Mouse (Mus musculus): ENCODE data around the gene Ston2. TPM values are rescaled to one million over a fixed set of nuclear protein-coding genes. Genes with fewer than 3 reads are reported as not detected.

Ston2 gene
- polyA plus RNA-seq, 1 experiment from 2014 or later, result 6.8 TPM

DNA sequence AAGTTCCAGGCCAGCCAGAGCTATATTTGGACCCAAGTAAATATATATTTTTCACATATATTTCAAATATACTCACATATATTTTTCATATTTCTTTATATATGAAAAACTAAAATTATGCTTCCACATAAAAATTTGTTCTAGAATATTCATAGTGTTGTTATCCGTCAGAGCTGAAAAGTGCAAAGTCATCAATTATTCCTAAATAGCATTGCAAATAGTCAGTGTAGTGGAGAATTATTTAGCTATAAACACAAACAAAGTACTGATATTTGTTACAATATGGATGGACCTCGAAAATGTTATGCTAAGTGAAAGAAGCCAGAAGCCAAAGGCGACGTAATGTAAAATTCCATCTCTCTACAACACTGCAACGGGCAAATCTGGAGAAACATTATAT, 6.8 kb downstream of the Ston2 start:
- no peaks in the 10 kb centered on the region for H3K9me3 ChIP-seq
- H3K27ac ChIP-seq (replicated peaks), result no peak overlapping the region
- no peak for ATAC-seq (ENCODE audit: low read depth)
- H3K4me2 ChIP-seq, result no peak overlapping the region
- H3K36me3 ChIP-seq, result no peaks in the 10 kb centered on the region
- no peak overlapping the region for H3K4me3 ChIP-seq
- peaks cover 18% of the 10 kb centered on the region for H3K4me1 ChIP-seq (replicated peaks)
- WGBS, result 89% methylated on average over 5 of the region's 5 CpGs
- no peaks in the 10 kb centered on the region; the same call in 1 of the 2 replicates for H3K27me3 ChIP-seq
- H3K9ac ChIP-seq, result no peak overlapping the region

DNA sequence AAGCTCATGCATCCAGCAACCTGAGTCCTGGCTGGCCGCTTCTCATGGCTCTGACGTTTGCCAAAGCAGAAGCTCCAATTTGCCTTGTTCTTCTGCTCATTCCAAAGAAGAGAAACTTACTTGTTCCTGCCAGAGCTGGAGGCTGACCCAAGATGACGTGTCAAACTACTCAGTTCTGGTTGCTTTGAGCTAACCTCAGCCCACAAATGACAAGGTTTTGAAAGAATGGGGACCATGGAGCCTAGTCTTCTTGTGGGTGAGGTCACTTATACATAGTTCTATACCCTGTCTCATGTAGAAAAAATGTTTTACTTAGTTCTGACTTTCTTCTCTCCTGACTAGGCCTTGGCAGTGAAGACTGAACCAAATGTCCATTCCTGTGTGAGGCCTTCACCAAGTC, 7.7 kb downstream of the Ston2 start:
- Histone ChIP-seq H3K9ac (no peak overlapping the region), H3K27ac (replicated peaks) (no peak overlapping the region), H3K36me3 (no peaks in the 10 kb centered on the region), H3K4me1 (replicated peaks) (peaks cover 18% of the 10 kb centered on the region), H3K27me3 (no peaks in the 10 kb centered on the region; the same call in 1 of the 2 replicates), H3K9me3 (no peaks in the 10 kb centered on the region), H3K4me3 (no peak overlapping the region), H3K4me2 (no peak overlapping the region)
- WGBS, result 79% methylated on average over 3 of the region's 3 CpGs
- ATAC-seq (ENCODE audit: low read depth), result no peak

DNA sequence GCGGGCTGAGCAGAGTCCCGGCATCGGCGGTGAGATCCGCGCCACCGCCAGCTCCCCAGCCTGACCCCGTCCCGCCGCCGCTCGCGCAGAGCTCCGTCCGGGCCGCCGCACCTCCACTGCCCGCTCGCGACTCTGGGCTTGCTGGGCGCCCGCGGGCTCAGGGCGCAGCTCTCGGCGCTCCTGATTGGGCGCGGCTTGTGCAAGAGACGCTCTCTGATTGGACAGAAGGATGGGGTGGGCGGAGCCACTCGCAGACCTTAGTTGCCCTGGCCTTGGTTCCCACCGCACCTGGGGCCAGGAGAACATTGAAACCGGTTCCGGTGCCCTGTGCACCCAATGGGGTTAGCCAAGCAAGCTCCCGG, 9.2 kb downstream of the Ston2 start:
- H3K27ac ChIP-seq (replicated peaks), result peak overlapping the region; percentile 59; the same call in 1 of the 2 replicates
- peak overlapping the region; percentile 73 for H3K4me3 ChIP-seq
- H3K27me3 ChIP-seq, result no peaks in the 10 kb centered on the region; the same call in 1 of the 2 replicates
- H3K9me3 ChIP-seq, result no peaks in the 10 kb centered on the region
- ATAC-seq (ENCODE audit: low read depth), result peak; percentile 95
- H3K9ac ChIP-seq, result peak overlapping the region; percentile 68
- peaks cover 20% of the 10 kb centered on the region for H3K4me1 ChIP-seq (replicated peaks)
- peak overlapping the region; percentile 98 for H3K4me2 ChIP-seq
- H3K36me3 ChIP-seq, result no peaks in the 10 kb centered on the region
- 1% methylated on average over 35 of the region's 35 CpGs for WGBS

DNA sequence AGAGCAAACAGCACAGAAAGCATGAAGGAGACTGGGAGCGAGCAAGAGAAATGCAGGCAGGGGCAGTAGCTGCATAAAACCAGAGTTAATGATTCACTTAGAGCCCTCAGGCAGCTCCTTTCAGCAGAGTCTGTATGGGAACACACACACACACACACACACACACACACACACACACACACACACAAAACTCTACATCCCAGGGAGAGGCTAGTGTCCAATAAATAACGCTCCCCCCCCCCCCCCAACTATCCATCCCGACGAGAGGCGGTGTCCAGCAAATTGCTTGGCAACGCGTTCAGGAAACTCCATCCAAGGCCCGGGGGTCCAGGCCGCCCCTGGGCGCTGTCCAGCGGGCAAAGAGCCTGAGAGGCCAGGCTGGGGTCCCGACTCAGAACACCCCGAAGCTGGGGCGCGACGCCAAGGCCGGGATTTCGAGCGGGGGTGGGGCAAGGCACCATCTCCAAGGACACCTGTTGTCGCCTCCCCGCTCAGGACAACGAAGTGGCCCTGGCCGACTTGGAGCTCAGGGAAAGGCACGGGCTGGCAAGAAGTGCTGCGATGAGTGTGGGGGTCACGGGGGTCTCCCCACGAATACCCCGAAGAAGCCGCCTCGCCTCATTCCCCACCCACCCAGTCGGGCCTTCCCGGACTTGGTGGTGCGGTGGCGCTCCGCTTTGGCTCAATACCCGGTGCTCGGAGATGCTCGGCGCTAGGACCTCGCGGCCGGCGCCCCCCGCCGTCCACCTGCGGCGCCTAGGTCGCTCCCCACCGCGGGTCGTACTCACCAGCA, 9.8 kb downstream of the Ston2 start:
- Histone ChIP-seq H3K4me1 (replicated peaks) (peaks cover 20% of the 10 kb centered on the region), H3K9ac (peak overlapping the region; percentile 68), H3K9me3 (no peaks in the 10 kb centered on the region), H3K27ac (replicated peaks) (peak overlapping the region; percentile 59; the same call in 1 of the 2 replicates), H3K27me3 (no peaks in the 10 kb centered on the region; the same call in 1 of the 2 replicates), H3K4me3 (peak overlapping the region; percentile 73), H3K36me3 (no peaks in the 10 kb centered on the region), H3K4me2 (peak overlapping the region; percentile 98)
- WGBS, result 1% methylated on average over 51 of the region's 51 CpGs
- ATAC-seq (ENCODE audit: low read depth), result peak; percentile 90

DNA sequence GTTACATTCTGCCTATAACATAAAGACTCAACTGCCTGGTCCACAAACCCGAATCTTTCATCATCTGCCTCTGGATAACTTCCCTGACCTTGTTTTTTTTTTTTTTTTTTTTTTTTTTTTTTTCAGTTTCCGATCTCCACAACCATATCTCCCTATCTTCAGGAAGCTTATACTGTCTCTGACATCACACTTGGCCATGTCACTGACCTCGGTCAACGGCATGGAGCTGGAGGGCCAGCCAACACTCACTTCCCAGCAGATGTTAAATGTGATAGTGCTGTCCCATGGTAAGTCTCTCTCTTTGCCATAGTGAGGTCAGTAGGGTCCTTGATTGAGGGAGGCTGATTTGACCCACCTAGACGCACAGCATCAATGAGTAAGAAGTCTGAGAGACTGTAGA, 11.8 kb downstream of the Ston2 start:
- H3K4me2 ChIP-seq, result peak overlapping the region; percentile 98; the same call in 1 of the 2 replicates
- WGBS, result 85% methylated on average over 5 of the region's 5 CpGs
- no peak overlapping the region for H3K27ac ChIP-seq (replicated peaks)
- H3K4me1 ChIP-seq (replicated peaks), result peaks cover 20% of the 10 kb centered on the region
- H3K9me3 ChIP-seq, result no peaks in the 10 kb centered on the region
- no peak overlapping the region for H3K9ac ChIP-seq
- no peak overlapping the region for H3K4me3 ChIP-seq
- ATAC-seq (ENCODE audit: low read depth), result no peak
- no peaks in the 10 kb centered on the region; the same call in 1 of the 2 replicates for H3K27me3 ChIP-seq
- H3K36me3 ChIP-seq, result no peaks in the 10 kb centered on the region

DNA sequence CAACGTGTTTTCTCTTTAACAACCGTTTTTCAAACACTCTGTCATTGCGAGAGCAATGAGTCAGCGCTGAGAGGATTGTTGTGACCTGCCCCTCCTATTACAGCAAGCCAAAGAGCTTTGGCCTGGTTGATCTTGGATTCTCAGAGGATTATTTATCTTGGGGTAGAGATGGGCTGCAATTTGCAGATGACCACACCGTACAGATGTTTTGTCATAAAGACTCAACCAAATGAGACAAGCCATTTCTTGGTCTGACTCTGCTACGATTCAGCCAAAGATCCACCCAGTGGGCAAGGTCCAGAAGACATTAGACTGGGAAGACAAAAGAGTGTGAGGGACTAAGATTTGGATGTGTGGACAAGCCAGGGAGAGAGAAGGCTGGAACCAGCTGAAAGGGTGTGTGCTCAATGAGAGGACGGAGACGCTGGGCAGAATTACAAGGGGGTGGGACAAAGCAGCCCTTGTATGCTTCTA, 13.3 kb downstream of the Ston2 start:
- no peaks in the 10 kb centered on the region for H3K9me3 ChIP-seq
- H3K36me3 ChIP-seq, result no peaks in the 10 kb centered on the region
- peaks cover 20% of the 10 kb centered on the region for H3K4me1 ChIP-seq (replicated peaks)
- no peak for ATAC-seq (ENCODE audit: low read depth)
- no peak overlapping the region for H3K4me3 ChIP-seq
- no peak overlapping the region for H3K9ac ChIP-seq
- no peak overlapping the region for H3K4me2 ChIP-seq
- no peak overlapping the region for H3K27ac ChIP-seq (replicated peaks)
- no peaks in the 10 kb centered on the region; the same call in 1 of the 2 replicates for H3K27me3 ChIP-seq
- WGBS, result 69% methylated on average over 8 of the region's 8 CpGs

DNA sequence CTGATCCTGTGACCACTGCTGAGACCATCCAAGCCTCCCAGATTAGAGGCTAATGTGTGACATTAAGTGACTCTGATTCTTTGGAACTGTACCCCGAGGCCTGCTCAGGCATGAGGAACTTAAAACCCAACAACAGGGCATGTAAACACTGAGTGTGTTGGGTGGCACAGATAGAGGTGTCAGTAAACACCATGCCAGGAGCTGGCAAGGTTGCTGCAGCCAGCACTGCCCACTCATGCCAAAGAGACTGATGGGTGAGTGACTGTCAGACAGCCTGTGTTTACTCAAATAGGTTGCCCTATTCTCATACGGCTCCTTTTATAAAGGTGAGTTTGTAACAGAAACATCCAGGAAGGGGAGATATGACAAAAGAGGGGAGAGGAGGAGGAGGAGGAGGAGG, 19.3 kb downstream of the Ston2 start:
- Histone ChIP-seq H3K4me2 (no peak overlapping the region), H3K27me3 (no peaks in the 10 kb centered on the region), H3K36me3 (no peaks in the 10 kb centered on the region), H3K4me1 (replicated peaks) (peaks cover 30% of the 10 kb centered on the region), H3K9ac (no peak overlapping the region), H3K27ac (replicated peaks) (no peak overlapping the region), H3K9me3 (no peaks in the 10 kb centered on the region), H3K4me3 (no peak overlapping the region)
- ATAC-seq (ENCODE audit: low read depth), result no peak
- 78% methylated on average over 2 of the region's 2 CpGs for WGBS

DNA sequence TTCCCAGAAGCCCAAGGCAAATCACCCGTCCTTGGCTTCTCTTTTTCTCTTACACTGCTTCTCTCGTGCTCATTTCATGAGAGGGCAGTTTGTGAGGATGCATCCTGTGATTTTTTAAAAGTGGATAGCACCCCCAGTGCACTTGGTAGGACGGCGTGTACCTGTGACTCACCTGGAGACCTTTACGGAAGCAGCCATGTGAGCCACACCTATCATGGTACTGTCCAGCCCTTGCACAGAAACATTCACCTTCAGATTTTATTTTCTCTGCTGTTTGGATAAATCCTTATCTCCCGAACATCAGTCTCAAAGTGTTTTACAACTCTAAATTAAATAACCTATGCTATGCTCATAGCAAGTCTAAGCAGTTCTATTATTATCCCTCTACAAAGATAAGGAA, 20.0 kb downstream of the Ston2 start:
- ATAC-seq (ENCODE audit: low read depth), result no peak
- no peaks in the 10 kb centered on the region for H3K36me3 ChIP-seq
- no peaks in the 10 kb centered on the region for H3K27me3 ChIP-seq
- H3K9ac ChIP-seq, result no peak overlapping the region
- peaks cover 31% of the 10 kb centered on the region for H3K4me1 ChIP-seq (replicated peaks)
- no peak overlapping the region for H3K4me3 ChIP-seq
- 94% methylated on average over 6 of the region's 6 CpGs for WGBS
- H3K27ac ChIP-seq (replicated peaks), result no peak overlapping the region
- H3K9me3 ChIP-seq, result no peaks in the 10 kb centered on the region
- H3K4me2 ChIP-seq, result no peak overlapping the region

DNA sequence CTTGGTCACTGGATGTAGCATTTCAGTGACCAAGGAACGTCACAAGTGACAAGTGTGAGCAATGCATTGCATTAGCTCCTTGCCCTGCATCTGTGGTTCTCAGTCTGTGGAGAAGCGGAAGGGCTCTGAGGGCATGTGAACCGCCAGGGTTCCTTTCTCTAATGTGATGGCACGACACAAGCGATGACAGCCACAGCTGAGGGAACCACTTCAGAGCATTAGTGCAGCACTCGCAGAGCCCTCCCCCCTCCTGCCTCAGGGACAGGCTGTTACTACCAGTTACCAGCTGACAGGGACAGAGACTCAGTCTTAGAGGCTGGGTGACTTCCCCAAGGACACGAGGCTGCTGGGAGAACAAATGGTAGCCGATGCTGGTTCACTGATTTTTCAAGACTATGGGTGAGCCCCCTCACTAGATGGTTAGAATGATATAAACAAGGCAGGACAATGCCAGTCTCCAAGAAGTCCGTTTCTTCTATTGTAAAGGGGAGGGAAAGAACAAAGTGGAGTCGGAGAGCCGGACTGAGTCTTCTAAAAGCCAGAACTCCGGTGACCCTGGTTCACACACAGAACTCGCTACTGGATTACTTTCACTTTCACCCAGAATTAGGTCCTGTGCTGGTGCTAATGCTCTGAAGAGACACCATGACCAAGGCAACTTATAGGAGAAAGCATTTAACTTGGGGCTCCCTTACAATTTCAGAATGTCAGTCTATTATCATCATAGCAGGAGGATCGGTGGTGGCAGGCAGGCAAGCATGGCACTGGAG, 21.7 kb downstream of the Ston2 start:
- Histone ChIP-seq H3K4me2 (peak overlapping the region; percentile 45), H3K4me1 (replicated peaks) (peaks cover 31% of the 10 kb centered on the region), H3K27ac (replicated peaks) (0 out of 2 replicates have a peak overlapping the region, but pooled peaks have one; percentile 7), H3K9ac (peak overlapping the region; percentile 36; the same call in 1 of the 2 replicates), H3K9me3 (no peaks in the 10 kb centered on the region), H3K4me3 (peak overlapping the region; percentile 13; the same call in 1 of the 2 replicates), H3K27me3 (no peaks in the 10 kb centered on the region), H3K36me3 (no peaks in the 10 kb centered on the region)
- WGBS, result 15% methylated on average over 14 of the region's 14 CpGs
- ATAC-seq (ENCODE audit: low read depth), result peak; percentile 78

DNA sequence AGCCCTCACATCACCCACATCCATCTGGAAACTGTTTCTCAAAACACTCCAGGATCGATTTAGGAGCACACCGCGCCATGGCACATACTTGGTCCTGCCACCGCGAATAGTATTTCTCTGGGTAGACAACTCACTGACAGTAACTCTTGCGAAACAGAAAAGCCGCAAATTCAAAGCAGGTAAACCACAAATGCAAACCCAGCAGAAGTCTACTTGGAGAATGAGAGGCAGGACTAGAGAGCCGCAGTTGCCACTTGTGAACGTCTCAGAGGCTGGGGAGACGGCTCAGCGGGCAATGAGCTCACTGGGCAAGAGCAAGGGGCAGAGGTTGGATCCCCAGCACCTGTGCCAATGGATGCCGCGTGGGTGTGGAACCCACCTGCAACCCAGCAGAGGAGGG, 22.7 kb downstream of the Ston2 start:
- WGBS, result 50% methylated on average over 13 of the region's 13 CpGs
- no peak overlapping the region for H3K4me2 ChIP-seq
- H3K4me3 ChIP-seq, result no peak overlapping the region

DNA sequence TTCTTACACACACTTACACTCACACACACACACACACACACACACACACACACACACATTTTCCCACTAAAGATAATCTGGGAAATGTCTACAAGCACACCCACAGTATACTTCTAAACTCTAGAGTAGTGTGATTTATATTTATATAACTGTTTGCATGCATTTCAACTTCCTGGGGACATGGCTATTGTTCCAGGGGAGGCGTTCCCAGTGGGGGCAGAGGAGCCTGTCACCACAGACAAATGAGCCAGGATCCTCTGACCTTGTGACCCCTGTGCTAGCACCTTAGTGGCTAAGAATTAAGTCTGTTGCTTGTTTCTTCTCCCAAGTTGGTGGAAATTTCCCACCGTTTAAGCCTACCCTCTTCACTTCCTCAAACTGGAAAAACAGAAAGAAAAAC, 23.1 kb downstream of the Ston2 start:
- Histone ChIP-seq H3K4me2 (no peak overlapping the region), H3K4me3 (no peak overlapping the region), H3K4me1 (replicated peaks) (peaks cover 31% of the 10 kb centered on the region), H3K9ac (no peak overlapping the region), H3K9me3 (no peaks in the 10 kb centered on the region), H3K36me3 (no peaks in the 10 kb centered on the region), H3K27me3 (no peaks in the 10 kb centered on the region), H3K27ac (replicated peaks) (no peak overlapping the region)
- no peak; the same call in 1 of the 2 replicates for ATAC-seq (ENCODE audit: low read depth)
- 2% methylated on average over 2 of the region's 2 CpGs for WGBS

More for the DNA sequence above, 22.7 kb downstream of the Ston2 start:
- no peak for ATAC-seq (ENCODE audit: low read depth)
- Histone ChIP-seq H3K4me1 (replicated peaks) (peaks cover 31% of the 10 kb centered on the region), H3K27ac (replicated peaks) (no peak overlapping the region), H3K36me3 (no peaks in the 10 kb centered on the region), H3K9ac (no peak overlapping the region), H3K27me3 (no peaks in the 10 kb centered on the region), H3K9me3 (no peaks in the 10 kb centered on the region)

DNA sequence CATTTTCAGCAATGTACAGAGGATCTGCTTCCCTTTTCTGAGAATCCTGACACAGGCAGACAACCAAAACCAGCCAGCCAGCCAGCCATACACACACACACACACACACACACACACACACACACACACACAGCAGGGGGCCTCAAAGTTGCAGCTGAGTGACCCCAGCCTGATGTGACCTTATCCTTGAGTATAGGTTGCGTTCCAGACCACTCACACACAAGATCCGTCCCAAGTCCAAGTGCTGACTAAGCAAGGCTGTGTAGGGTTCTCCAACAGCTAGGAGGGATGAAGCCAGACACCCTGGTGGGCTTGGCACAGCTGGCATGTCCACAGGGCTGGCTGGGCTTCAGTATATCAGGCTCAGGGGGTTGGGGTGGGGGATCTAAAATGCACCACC, 23.7 kb downstream of the Ston2 start:
- H3K9me3 ChIP-seq, result no peaks in the 10 kb centered on the region
- H3K4me3 ChIP-seq, result no peak overlapping the region
- H3K4me1 ChIP-seq (replicated peaks), result peaks cover 31% of the 10 kb centered on the region
- no peak for ATAC-seq (ENCODE audit: low read depth)
- no peaks in the 10 kb centered on the region for H3K27me3 ChIP-seq
- H3K9ac ChIP-seq, result no peak overlapping the region
- no peak overlapping the region for H3K4me2 ChIP-seq
- no peaks in the 10 kb centered on the region for H3K36me3 ChIP-seq
- H3K27ac ChIP-seq (replicated peaks), result no peak overlapping the region
- WGBS, result 51% methylated on average over 2 of the region's 2 CpGs

Measured in neural tube, embryonic 13.5 days (tissue).